Mouse (Mus musculus) kidney, adult 8-10 months (tissue): ENCODE results near the gene Cep170b.

Experiments
- DNase-seq, 2 experiments: peaks; one replicate each; pipeline ENCODE4 v3.0.0; 2022

The Cep170b gene

DNA sequence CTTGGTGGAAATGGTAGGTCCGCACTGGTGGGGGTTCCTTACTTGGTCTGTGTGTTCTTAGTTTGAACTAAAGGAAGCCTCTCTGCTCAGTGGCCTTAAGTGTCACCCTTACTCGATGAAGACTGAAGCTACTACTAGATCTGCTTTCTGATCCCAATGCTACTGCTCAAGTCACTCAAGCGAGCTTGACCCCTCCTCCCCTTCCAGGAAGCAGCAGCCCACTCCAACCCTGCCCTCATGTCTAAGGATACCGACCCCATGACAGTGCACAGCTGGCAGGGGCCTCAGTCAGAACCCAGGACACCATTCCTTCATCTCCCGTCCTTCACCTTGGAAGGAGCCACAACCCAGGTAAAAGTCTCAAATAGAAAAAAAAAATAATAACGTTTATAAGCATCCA, at the start of gene Cep170b:
TSS of gene Cep170b (plus strand) at position 240 of the 400 bp plus-strand sequence.
- no peak for DNase-seq

GRCm38 (mm10) chr12:112670718-112671393, 49.4 kb upstream of the Cep170b start:
- no peak for DNase-seq

DNA sequence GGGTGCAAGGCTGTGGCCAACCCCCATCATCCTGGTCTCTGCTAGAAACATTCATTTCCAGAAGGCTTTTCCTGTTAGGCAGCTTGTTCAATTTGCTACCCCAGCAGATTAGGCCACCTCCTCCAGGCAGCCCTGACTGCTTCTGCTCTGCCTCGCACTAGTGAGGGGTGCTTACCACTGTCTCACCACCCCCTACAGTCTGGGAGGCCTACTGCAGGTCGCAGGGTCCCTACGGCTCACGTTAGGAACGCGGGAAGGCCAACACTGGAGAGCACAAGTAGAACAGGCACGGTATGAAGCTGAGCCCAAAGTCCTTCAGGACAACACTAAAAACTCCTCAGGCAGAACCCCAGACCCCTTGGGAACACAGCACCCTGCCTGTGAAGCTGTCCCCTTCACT, 48.4 kb upstream of the Cep170b start:
- DNase-seq = no peak

DNA sequence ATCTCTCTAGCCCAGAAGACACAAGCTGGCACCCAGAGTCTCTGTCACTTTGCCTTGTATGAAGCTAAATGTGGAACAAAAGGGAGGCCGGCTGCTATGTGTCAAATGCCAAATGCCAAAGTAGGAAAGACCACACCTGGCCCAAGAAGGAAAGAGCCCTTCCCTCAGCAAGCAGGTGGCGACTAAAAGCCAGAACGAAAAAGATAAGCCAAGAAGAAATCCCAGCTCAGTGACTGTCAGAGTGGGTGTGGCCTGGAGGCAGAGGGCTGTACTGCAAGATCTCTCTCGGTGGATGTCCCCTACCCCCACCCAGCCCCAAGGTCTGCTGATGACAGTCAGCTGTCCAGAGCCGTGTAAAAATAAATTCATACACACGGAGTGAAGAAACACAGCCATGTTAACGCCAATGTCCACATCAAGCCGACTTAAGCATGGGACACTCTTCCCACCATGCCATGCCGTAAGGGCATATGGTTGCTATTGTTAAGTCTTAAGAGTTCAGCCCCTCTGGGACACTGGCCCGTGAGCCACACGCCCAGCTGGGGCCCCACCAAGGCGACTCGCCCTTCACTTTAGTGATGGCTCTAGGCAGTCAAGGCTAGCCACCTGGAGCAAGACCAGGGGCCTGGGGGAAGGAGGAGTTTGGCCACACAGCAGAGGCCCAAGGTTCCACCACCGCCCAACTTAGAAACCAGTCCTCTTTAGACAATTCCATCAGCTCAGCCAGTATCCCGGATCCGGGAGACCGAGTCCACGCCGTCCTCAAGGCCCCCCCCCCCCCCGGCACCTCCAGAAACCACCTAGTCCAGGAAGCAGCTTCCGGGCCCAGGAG, 47.3 kb upstream of the Cep170b start:
- no peak for DNase-seq

- DNase-seq = peak; percentile 30 to 36
These were observed 46.6 kb upstream of the Cep170b start for GRCm38 (mm10) chr12:112673576-112674091.

- DNase-seq = peak; percentile 39 to 55
These were observed 45.9 kb upstream of the Cep170b start, which contains the start of gene Akt1 for GRCm38 (mm10) chr12:112674132-112675011. Gene Akt1, minus strand, starts transcription at chr12:112674884.

DNA sequence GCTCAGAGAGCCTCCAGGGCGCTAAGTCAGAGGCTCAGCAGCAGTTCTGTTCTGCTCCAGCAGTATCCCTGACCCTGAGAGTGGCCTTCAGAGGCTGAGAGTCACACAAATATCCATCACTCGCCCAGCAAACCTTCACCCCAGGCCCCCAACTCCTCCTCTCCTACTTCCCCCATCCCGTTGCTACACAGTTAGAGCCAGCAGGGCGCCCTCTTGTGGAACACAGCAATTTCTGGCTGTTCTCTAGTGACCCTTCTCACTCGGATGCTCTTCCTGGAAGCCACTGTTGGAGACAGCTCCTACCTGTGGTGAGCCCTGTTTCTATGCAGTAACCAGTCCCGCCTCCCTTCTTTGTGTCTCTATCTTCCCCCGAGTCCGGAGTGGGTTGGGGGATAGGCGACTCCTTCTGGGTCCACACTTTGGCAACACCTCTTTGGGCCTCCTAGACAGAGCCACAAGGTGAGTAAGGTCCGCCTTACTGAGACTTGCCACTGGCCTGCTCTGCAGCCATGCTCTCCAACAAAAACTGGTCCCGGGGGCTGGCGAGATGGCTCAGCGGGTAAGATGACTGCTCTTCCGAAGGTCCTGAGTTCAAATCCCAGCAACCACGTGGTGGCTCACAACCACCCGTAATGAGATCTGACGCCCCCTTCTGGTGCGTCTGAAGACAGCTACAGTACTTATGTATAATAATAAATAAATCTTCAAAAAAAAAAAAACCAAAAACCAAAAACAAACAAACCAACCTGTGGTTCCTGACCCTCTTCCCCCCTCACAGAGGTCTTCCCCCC, 44.8 kb upstream of the Cep170b start:
- peak; percentile 72 to 87 for DNase-seq

GRCm38 (mm10) chr12:112677076-112677475, 43.2 kb upstream of the Cep170b start:
- no peak for DNase-seq

DNA sequence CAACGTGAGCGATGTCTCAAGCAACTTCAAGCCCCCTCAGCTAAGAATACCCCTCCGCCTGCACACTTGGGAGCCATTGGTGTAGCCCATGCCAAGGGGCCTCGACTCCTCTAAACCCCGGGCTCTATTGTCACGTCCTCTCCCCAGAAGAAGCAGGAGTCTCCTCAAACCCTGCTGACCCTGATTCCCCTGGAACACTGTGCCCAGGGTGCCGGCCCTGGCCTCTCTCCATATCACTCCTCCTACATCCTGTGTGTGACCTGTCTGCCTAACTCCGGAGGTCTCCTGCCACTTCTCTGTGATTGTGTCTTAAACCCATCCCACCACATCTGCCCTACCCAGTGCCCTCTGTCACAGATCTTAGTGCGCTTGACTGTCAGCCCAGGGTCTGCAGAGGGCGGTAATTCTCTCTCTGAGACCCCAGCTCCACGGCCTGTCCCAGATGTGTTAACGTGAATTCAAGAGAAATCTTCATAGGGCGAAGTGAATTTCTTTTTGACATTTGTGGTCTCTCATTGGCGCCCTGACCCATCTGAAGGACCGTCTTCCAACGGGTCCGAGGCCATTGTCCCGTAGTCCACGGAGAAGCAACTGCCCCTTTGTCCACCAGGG, 42.2 kb upstream of the Cep170b start:
- no peak for DNase-seq

DNA sequence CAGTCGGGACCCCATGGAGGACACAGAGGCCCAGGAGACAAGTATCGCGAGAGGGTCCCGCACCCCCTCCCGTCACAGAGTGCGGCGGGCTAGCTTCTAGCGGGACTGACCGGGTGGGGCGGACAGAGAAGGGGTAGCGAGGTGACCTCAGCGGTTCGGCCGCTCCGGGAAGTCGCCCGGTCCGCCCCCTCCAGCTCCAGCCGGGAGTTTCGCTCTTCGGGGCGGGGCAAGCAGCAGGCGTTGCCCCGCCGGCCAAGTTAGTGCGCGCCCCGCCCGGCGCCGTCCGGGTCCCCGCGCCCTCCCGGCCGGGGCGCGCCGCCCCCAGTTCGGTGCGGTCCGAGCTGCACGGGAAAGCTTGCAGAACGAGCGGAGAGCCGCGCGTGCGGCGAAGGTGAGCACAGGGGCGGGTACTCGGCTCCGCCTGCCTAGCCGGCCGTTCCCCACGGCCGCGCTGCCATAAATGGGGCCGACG, 41.7 kb upstream of the Cep170b start, which contains the start of gene Zbtb42:
TSS of gene Zbtb42 (plus strand) at position 274 of the 472 bp plus-strand sequence.
- peak; percentile 40 to 44 for DNase-seq

- DNase-seq = no peak
These were observed 40.9 kb upstream of the Cep170b start for GRCm38 (mm10) chr12:112679027-112679996.

DNA sequence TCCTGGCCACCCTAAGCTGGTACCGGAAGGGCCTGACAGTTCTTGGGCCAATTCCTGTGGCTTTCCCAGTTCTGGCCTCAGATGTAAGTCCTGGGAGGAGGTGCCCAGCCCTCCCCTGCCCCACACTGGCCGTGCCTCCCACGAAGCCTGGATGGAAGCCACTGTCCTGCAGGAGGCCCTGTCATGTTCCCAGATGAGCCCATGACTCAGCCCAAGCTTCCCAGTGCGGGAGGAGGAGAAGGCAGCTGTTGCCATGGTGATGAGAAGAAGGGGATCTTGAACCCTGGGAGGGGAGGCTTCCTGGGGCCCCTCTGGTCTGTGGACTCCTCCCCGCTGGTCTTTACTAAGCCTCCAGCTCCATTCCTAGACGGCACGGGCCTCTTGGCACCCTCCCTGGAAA, 36.9 kb upstream of the Cep170b start:
- DNase-seq = no peak

GRCm38 (mm10) chr12:112688458-112688857, 31.8 kb upstream of the Cep170b start:
- DNase-seq = no peak

DNA sequence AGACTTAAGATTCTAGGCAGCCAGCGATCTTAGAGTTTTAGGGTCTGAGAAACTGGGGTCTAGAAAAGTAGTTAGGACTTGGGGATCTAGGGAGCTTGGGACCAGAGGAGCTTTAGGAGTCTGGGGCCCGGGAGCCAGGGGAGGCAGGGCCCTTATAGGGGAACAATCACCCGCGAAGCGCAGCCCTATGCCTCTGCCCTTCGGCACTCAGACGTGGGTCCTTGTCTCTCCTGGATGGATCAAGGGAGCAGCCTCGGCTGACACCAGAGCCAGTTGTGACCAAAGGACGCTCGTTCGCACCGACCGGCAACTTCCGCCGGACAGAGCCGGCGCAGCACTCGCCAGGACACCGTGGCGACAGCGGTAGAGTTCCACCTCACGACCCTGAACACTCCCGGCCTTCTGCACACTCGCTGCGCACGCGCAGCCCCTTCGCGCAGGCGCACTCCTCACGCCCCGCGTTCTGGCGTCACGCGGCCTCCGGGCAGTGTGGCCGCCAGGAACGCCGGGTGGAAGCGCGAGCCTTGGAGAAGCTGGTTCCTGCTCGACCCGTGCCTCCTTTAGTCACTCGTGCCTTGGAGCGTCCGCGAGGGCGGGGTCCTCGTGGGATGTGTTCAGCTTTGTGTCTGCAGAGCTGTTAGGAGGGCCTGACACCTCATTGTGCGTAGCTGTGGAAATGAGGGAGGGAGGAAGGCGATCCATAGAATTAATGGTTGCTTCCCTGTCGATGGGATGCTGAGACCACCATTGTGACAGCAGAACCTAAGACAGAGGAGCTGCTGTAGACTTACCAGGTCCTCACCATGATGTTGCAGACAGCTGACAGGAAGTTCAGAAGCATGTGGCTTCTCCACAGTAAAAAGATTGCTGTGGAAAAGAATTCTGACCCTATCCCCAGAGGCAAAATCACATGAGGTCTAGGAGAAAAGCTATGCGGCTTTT, 26.8 kb upstream of the Cep170b start:
- DNase-seq = peak; percentile 92

- DNase-seq = no peak
These were observed 26.2 kb upstream of the Cep170b start for GRCm38 (mm10) chr12:112694127-112694475.

- no peak for DNase-seq
These were observed 23.3 kb upstream of the Cep170b start for GRCm38 (mm10) chr12:112696806-112697425.

DNA sequence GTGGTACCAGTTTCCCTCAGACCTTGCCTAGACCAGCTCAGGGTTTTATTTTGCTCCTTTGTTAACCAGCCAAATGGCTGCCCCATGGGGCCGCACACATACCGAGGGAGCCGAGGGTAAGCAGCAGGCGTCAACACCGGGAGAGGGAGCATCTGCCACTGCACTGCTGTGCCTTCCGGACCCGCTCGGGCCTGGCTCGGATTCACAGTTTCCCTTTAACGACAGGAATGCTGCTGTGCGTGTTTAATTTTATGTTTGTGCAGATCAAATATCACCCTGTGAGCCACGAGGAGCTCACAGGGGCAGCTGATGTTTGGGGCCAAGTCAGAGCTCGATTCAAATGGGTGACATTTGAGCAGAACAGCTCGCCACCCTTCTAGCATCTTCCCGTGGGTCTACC, 19.7 kb upstream of the Cep170b start:
- no peak for DNase-seq
